Mouse (Mus musculus): ENCODE data around the gene Patj.
"Not testable (repeated sequence)": the region's sequence is repeated elsewhere in the genome, so short reads cannot be mapped to it uniquely, and the experiment has no call there.

Gene Patj

GRCm38 (mm10) chr4:98584023-98584422, 188.4 kb downstream of the Patj start:
- no peak for DNase-seq

DNA sequence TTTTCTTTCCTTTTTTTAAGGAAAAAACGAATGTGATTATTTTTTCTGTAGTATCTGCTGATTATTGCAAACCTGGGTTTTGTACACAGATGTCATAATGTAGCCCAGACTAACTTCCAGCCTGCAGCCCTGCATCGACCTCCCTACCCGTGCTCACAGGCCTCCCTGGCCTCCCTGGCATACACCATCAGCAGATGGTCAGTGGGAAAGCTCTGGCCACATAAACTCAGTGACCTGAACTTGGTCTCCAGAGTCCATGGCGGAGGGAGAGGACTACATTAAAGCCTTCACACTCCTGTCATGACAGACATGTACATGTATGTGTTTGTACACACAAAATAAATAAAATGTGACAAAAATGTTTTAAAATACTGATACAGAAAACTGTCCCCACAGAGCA, 190.7 kb downstream of the Patj start:
- no peak for DNase-seq

- no peak for DNase-seq
Measured at GRCm38 (mm10) chr4:98587686-98588085, 192.1 kb downstream of the Patj start.

DNA sequence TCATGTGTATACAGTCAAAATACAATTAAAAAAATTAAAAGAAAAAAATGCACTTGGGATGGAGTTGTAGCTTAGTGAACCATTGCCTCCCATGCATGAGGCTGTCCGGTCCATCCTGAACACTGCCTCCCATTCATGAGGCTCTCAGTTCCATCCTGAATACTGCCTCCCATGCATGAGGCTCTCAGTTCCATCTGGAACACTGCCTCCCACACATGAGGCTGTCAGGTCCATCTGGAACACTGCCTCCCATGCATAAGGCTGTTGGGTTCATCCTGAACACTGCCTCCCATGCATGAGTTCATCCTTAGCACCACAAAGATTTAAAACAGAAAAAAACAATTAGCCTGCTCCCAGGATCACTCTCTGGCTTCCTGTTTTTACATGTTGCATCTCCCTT, 198.4 kb downstream of the Patj start:
- DNase-seq = no peak

GRCm38 (mm10) chr4:98598546-98598971, 203.0 kb downstream of the Patj start:
- no peak for DNase-seq

- no peak for DNase-seq
Measured at GRCm38 (mm10) chr4:98599358-98599757, 203.8 kb downstream of the Patj start.

- no peak for DNase-seq
Measured at GRCm38 (mm10) chr4:98603131-98603530, 207.5 kb downstream of the Patj start.

- no peak for DNase-seq
Measured at GRCm38 (mm10) chr4:98610501-98610900, 214.9 kb downstream of the Patj start.

DNA sequence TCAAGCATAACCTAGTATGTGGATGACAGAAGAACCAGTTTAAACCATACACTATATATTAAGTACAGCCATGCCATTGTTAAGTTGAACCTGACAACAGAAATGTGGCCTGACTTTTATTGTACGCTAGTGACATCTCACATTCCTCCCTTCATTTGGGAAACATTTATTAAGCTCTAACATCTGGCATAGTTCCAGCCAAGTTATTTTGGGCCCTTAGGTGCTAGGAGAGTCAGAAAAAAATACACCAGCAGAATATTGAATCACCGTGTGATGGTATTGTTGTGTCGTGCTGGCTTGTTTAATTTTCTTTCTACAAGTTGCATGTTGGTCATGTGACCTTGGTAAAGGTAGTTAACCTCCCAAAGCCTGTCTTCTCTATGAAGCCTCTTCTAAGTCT, 218.8 kb downstream of the Patj start:
- DNase-seq = no peak

DNA sequence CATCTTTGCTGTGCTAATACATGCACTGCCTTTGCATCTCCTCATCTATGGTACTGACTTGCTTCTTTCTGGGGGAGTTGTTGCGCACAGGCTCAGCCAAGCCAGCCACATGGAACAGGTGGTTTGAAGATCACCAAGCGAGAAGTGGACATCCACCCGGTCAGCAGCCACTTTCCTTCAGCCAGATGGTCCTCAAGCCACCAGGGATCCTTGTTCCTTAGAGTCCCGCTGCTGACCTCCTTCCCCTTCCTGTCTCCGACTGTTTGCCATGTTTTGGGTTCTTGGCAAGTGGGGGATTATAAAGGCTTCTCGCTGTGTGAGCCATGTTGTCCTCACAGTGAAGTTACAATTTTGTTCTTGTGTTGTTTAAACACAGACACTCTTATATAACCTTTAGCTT, 223.6 kb downstream of the Patj start:
- DNase-seq = no peak

- no peak for DNase-seq
Measured at GRCm38 (mm10) chr4:98620986-98621784, 225.6 kb downstream of the Patj start.

DNA sequence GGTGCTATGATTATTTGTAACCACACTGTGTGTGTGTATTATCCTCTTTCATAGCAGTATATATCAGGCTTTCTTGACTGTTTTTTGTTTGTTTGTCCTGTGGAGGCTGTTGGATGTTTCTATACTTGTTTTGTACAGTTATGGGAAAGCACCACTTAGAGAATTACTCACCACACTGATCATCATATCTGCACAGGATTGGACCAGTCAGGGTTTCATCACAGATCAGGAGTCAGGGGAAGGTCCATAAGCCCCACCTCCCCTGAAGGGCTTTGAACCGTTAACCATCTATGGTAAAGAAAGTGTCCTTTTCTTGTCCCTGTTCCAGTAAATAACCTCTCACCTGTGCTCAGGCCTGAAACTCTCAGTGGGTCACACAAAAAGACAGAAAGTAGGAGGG, 226.6 kb downstream of the Patj start:
- DNase-seq = no peak

DNA sequence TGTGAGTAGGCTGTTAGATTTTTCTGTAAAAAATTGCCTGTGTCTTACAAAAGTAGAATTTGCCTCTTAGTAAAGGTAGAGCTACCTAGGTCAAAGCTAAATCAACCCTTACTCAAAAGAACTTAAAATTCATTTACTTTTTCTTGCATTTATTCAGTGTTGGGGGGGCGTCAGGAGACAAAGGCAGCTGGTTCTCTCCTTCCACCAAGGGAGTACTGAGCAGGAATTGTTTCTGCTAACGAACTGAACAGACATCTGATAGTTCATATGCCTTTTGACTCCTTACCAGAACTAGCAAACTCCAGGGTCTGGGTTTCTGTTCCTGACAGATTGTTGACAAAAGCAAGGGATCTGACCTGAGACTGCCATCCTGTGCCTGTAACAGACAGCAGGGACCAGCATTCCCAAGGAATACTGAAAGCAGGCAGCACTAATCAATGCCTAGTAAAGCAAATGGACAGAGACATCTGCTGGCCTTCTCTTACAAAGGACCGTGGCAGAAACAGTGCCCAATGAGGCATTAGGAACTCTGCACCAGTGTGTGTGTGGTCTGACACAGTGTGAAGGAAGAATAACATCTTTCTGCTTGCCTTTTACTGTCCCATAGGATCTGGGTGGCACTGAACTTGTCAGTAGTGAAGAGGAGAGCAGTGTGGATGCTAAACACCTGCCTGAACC, 227.6 kb downstream of the Patj start:
- no peak for DNase-seq

GRCm38 (mm10) chr4:98628286-98628685, 232.7 kb downstream of the Patj start:
- no peak for DNase-seq

GRCm38 (mm10) chr4:98629217-98629616, 233.6 kb downstream of the Patj start:
- DNase-seq = not testable (repeated sequence)

GRCm38 (mm10) chr4:98635140-98635837, 239.7 kb downstream of the Patj start:
- DNase-seq = no peak

DNA sequence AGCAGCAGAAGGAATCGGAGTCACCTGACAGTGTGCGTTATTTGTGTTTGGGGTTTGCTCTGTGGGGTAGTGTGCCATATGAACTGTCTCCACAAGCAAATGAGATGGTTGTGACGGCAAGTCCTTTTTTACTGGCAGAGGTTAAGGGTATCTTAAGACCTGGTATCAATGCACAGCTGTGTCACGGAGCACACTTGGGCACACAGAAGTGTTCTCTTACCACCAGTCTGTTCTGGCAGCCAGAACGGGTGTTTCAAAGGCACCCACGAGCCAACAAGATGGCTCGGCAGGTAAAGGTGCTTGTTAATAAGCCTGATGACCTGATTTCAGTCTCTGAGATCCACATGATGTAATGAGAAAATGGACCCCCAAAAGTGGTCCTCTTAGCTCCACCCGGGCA, 243.1 kb downstream of the Patj start:
- DNase-seq = no peak

- DNase-seq = no peak
Measured at GRCm38 (mm10) chr4:98653650-98654049, 258.1 kb downstream of the Patj start.

DNA sequence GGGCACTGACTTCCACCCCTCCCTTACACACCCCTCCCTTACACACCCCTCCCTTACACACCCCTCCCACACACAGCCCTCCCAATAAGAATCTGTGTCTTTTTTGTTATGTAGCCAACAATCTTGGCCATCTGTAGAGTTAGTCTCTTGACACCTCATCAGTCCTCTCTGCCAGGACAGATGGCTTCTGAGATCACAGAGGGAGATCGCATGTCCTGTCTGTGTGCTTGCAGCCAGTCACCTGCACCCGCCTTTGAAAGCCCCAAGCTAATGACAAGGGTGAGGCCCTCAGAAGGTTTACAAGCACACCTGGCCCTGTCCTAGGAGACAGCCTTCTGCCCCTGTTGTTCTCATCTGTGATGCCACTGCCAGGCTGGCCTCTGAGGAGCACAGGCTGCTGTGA, 258.8 kb downstream of the Patj start:
- no peak for DNase-seq

DNA sequence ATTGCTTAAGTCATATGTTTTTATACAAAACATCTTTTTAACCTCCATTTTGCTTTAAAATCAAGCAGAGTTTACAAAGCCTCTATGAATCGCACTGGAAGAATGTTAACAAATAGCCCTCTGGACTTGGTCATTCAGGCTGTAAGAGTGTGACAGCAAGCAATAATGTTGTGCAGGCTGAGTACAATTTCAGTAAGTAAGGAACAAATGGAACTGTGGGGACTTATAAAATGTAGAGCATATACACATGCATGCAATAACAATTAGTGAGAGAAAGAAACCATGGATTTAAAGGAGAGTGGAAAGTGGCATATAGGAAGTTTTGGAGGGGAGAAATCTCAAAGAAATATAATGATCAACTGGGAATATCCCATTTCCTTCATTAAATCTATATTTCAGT, 261.2 kb downstream of the Patj start:
- no peak for DNase-seq

- DNase-seq = no peak
Measured at GRCm38 (mm10) chr4:98659032-98659431, 263.4 kb downstream of the Patj start.

GRCm38 (mm10) chr4:98660534-98660933, 264.9 kb downstream of the Patj start:
- peak; percentile 56 for DNase-seq

- DNase-seq = no peak
Measured at GRCm38 (mm10) chr4:98665884-98666283, 270.3 kb downstream of the Patj start.

- DNase-seq = no peak
Measured at GRCm38 (mm10) chr4:98666451-98666850, 270.9 kb downstream of the Patj start.
